Mouse (Mus musculus): ENCODE results near the gene Unc5c. TPM values are rescaled to one million over a fixed set of nuclear protein-coding genes. Genes with fewer than 3 reads are reported as not detected.

Gene Unc5c
- polyA plus RNA-seq, 1 experiment = not detected

- H3K4me3 ChIP-seq (replicated peaks) = no peak overlapping the region
- H3K36me3 ChIP-seq (ENCODE audit: control insufficient read depth) = no peaks in the 10 kb centered on the region
- no peaks in the 10 kb centered on the region for H3K27me3 ChIP-seq (ENCODE audit: control insufficient read depth)
- TF ChIP-seq GATA1 (IDR thresholded peaks at IDR 0.05; ENCODE audit: low read length) = no peak
- no peak for TF ChIP-seq TAL1 (IDR thresholded peaks at IDR 0.05; ENCODE audit: low read length)
- H3K9me3 ChIP-seq (ENCODE audit: control insufficient read depth, low read length) = no peaks in the 10 kb centered on the region
- H3K4me1 ChIP-seq (ENCODE audit: control insufficient read depth) = no peaks in the 10 kb centered on the region
Observed at GRCm38 (mm10) chr3:141475919-141476318, 10.9 kb downstream of the Unc5c start.

- TF ChIP-seq TAL1 (IDR thresholded peaks at IDR 0.05; ENCODE audit: low read length) (no peak), GATA1 (IDR thresholded peaks at IDR 0.05; ENCODE audit: low read length) (no peak)
- Histone ChIP-seq H3K9me3 (ENCODE audit: control insufficient read depth, low read length) (no peaks in the 10 kb centered on the region), H3K27me3 (ENCODE audit: control insufficient read depth) (no peaks in the 10 kb centered on the region), H3K4me1 (ENCODE audit: control insufficient read depth) (no peaks in the 10 kb centered on the region), H3K4me3 (replicated peaks) (no peak overlapping the region), H3K36me3 (ENCODE audit: control insufficient read depth) (no peaks in the 10 kb centered on the region)
Observed at GRCm38 (mm10) chr3:141476670-141477069, 11.7 kb downstream of the Unc5c start.

GRCm38 (mm10) chr3:141482465-141482864, 17.4 kb downstream of the Unc5c start:
- Histone ChIP-seq H3K4me1 (ENCODE audit: control insufficient read depth) (no peaks in the 10 kb centered on the region), H3K9me3 (ENCODE audit: control insufficient read depth, low read length) (no peaks in the 10 kb centered on the region), H3K4me3 (replicated peaks) (no peak overlapping the region), H3K36me3 (ENCODE audit: control insufficient read depth) (no peaks in the 10 kb centered on the region), H3K27me3 (ENCODE audit: control insufficient read depth) (no peaks in the 10 kb centered on the region)
- no peak for TF ChIP-seq GATA1 (IDR thresholded peaks at IDR 0.05; ENCODE audit: low read length)
- TF ChIP-seq TAL1 (IDR thresholded peaks at IDR 0.05; ENCODE audit: low read length) = no peak

GRCm38 (mm10) chr3:141483665-141484431, 18.8 kb downstream of the Unc5c start:
- TF ChIP-seq GATA1 (IDR thresholded peaks at IDR 0.05; ENCODE audit: low read length) = no peak
- no peak for TF ChIP-seq TAL1 (IDR thresholded peaks at IDR 0.05; ENCODE audit: low read length)
- H3K9me3 ChIP-seq (ENCODE audit: control insufficient read depth, low read length) = no peaks in the 10 kb centered on the region

GRCm38 (mm10) chr3:141485218-141485617, 20.2 kb downstream of the Unc5c start:
- no peaks in the 10 kb centered on the region for H3K4me1 ChIP-seq (ENCODE audit: control insufficient read depth)
- H3K9me3 ChIP-seq (ENCODE audit: control insufficient read depth, low read length) = no peaks in the 10 kb centered on the region
- TF ChIP-seq GATA1 (IDR thresholded peaks at IDR 0.05; ENCODE audit: low read length) = no peak
- TF ChIP-seq TAL1 (IDR thresholded peaks at IDR 0.05; ENCODE audit: low read length) = no peak
- no peak overlapping the region for H3K4me3 ChIP-seq (replicated peaks)
- no peaks in the 10 kb centered on the region for H3K27me3 ChIP-seq (ENCODE audit: control insufficient read depth)
- H3K36me3 ChIP-seq (ENCODE audit: control insufficient read depth) = no peaks in the 10 kb centered on the region

More at GRCm38 (mm10) chr3:141483665-141484431, 18.8 kb downstream of the Unc5c start:
- H3K4me1 ChIP-seq (ENCODE audit: control insufficient read depth) = no peaks in the 10 kb centered on the region
- H3K4me3 ChIP-seq (replicated peaks) = no peak overlapping the region
- H3K27me3 ChIP-seq (ENCODE audit: control insufficient read depth) = no peaks in the 10 kb centered on the region
- H3K36me3 ChIP-seq (ENCODE audit: control insufficient read depth) = no peaks in the 10 kb centered on the region

GRCm38 (mm10) chr3:141490647-141491046, 25.6 kb downstream of the Unc5c start:
- H3K27me3 ChIP-seq (ENCODE audit: control insufficient read depth) = no peaks in the 10 kb centered on the region

GRCm38 (mm10) chr3:141491272-141491950, 26.4 kb downstream of the Unc5c start:
- no peak for TF ChIP-seq GATA1 (IDR thresholded peaks at IDR 0.05; ENCODE audit: low read length)
- TF ChIP-seq TAL1 (IDR thresholded peaks at IDR 0.05; ENCODE audit: low read length) = no peak
- no peaks in the 10 kb centered on the region for H3K9me3 ChIP-seq (ENCODE audit: control insufficient read depth, low read length)
- H3K4me3 ChIP-seq (replicated peaks) = no peak overlapping the region
- H3K36me3 ChIP-seq (ENCODE audit: control insufficient read depth) = no peaks in the 10 kb centered on the region
- H3K27me3 ChIP-seq (ENCODE audit: control insufficient read depth) = no peaks in the 10 kb centered on the region
- H3K4me1 ChIP-seq (ENCODE audit: control insufficient read depth) = no peaks in the 10 kb centered on the region

More at GRCm38 (mm10) chr3:141490647-141491046, 25.6 kb downstream of the Unc5c start:
- Histone ChIP-seq H3K9me3 (ENCODE audit: control insufficient read depth, low read length) (no peaks in the 10 kb centered on the region), H3K4me1 (ENCODE audit: control insufficient read depth) (no peaks in the 10 kb centered on the region), H3K4me3 (replicated peaks) (no peak overlapping the region), H3K36me3 (ENCODE audit: control insufficient read depth) (no peaks in the 10 kb centered on the region)
- TF ChIP-seq GATA1 (IDR thresholded peaks at IDR 0.05; ENCODE audit: low read length) (no peak), TAL1 (IDR thresholded peaks at IDR 0.05; ENCODE audit: low read length) (no peak)

GRCm38 (mm10) chr3:141491951-141492310, 26.9 kb downstream of the Unc5c start:
- no peaks in the 10 kb centered on the region for H3K9me3 ChIP-seq (ENCODE audit: control insufficient read depth, low read length)
- no peaks in the 10 kb centered on the region for H3K4me1 ChIP-seq (ENCODE audit: control insufficient read depth)
- no peak for TF ChIP-seq TAL1 (IDR thresholded peaks at IDR 0.05; ENCODE audit: low read length)
- TF ChIP-seq GATA1 (IDR thresholded peaks at IDR 0.05; ENCODE audit: low read length) = no peak
- H3K4me3 ChIP-seq (replicated peaks) = no peak overlapping the region
- no peaks in the 10 kb centered on the region for H3K27me3 ChIP-seq (ENCODE audit: control insufficient read depth)
- no peaks in the 10 kb centered on the region for H3K36me3 ChIP-seq (ENCODE audit: control insufficient read depth)

GRCm38 (mm10) chr3:141493000-141493399, 28.0 kb downstream of the Unc5c start:
- no peaks in the 10 kb centered on the region for H3K4me1 ChIP-seq (ENCODE audit: control insufficient read depth)
- H3K9me3 ChIP-seq (ENCODE audit: control insufficient read depth, low read length) = no peaks in the 10 kb centered on the region
- TF ChIP-seq GATA1 (IDR thresholded peaks at IDR 0.05; ENCODE audit: low read length) = no peak
- no peaks in the 10 kb centered on the region for H3K36me3 ChIP-seq (ENCODE audit: control insufficient read depth)
- H3K4me3 ChIP-seq (replicated peaks) = no peak overlapping the region
- H3K27me3 ChIP-seq (ENCODE audit: control insufficient read depth) = no peaks in the 10 kb centered on the region
